Comparison of ENCODE assay signal across 8 mouse cellular contexts in the genomic region with DNA sequence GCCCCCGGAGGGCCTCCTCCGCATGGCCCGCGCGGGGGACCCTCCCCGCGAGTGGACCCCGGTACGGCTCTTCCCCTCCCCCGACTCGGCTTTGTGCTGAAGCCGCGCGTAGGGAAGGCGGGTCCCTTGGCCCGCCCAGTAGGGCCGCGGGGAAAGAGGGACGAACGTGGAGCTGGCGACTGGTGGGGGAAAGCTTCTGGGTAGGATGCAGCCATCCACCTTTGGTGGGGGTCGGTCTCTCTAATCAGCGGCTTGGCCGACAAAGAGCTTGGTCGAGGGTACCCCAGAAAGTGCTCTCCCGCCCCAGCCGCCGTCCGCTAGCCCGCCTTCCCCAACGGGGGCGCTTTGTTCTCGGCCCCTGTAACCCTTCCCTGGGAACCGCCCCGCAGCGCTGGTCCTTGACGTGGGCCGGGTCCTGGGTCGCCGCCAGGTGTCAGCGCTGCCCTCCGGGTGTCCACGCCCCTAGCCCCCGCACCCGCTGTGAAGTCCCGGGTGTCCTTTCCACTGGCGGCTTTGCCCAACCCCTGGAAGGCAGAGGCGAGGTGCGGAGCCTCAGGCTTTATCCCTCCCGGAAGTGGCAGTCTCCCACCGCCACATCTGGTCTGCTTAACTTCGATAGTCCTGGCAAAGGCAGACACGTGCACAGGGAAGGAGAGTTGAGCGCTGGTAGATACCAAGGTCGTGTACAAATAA. TPM values are rescaled to one million over a fixed set of nuclear protein-coding genes. Genes with fewer than 3 reads are reported as not detected.
DNase-seq lines count a peak whose midpoint lies in the region; ATAC-seq and TF ChIP-seq lines count a peak whose summit lies in the region.

No protein-coding gene starts in this region.

- peak overlapping the region; percentile 94 for H3K9ac ChIP-seq in limb, embryonic 14.5 days (ENCODE audit: low read depth, low read length, severe bottlenecking)
- H3K9ac ChIP-seq in midbrain, embryonic 13.5 days (replicated peaks) = peak overlapping the region; percentile 84

- H3K9me3 ChIP-seq in E14TG2a.4 (ENCODE audit: low read length) = peaks cover 3% of the 10 kb centered on the region
- no peaks in the 10 kb centered on the region for H3K9me3 ChIP-seq in limb, embryonic 14.5 days (ENCODE audit: control insufficient read depth, low read length)
- no peaks in the 10 kb centered on the region for H3K9me3 ChIP-seq in midbrain, embryonic 13.5 days

- H3K36me3 ChIP-seq in E14TG2a.4 (ENCODE audit: insufficient read depth, low read length) = no peaks in the 10 kb centered on the region
- no peaks in the 10 kb centered on the region for H3K36me3 ChIP-seq in limb, embryonic 14.5 days (ENCODE audit: control insufficient read depth, insufficient read depth, low read length)
- H3K36me3 ChIP-seq in midbrain, embryonic 13.5 days = no peaks in the 10 kb centered on the region
- no peaks in the 10 kb centered on the region for H3K36me3 ChIP-seq in testis, adult 2 months (ENCODE audit: control insufficient read depth, insufficient read depth, low read length)

- H3K4me1 ChIP-seq in E14TG2a.4 (replicated peaks; ENCODE audit: low read depth, low read length) = peaks cover 23% of the 10 kb centered on the region
- peaks cover 5% of the 10 kb centered on the region; the same call in 1 of the 2 replicates for H3K4me1 ChIP-seq in embryonic fibroblast, embryonic 13.5 days (ENCODE audit: control insufficient read depth, insufficient read depth, low read length)
- H3K4me1 ChIP-seq in limb, embryonic 14.5 days (ENCODE audit: control insufficient read depth, insufficient read depth, low read length) = peaks cover 43% of the 10 kb centered on the region
- H3K4me1 ChIP-seq in midbrain, embryonic 13.5 days (replicated peaks) = peaks cover 20% of the 10 kb centered on the region
- H3K4me1 ChIP-seq in testis, adult 2 months (ENCODE audit: control insufficient read depth, insufficient read depth, low read length) = peaks cover 6% of the 10 kb centered on the region

- peak overlapping the region; percentile 93 for H3K4me3 ChIP-seq in E14TG2a.4 (replicated peaks; ENCODE audit: low read length)
- peak overlapping the region; percentile 66 for H3K4me3 ChIP-seq in embryonic fibroblast, embryonic 13.5 days (ENCODE audit: insufficient read depth, low read length)
- peak overlapping the region; percentile 66 for H3K4me3 ChIP-seq in limb, embryonic 14.5 days (replicated peaks; ENCODE audit: low read length)
- peak overlapping the region; percentile 84 for H3K4me3 ChIP-seq in midbrain, embryonic 13.5 days (replicated peaks)
- H3K4me3 ChIP-seq in testis, adult 2 months (ENCODE audit: control insufficient read depth, low read depth, low read length) = peak overlapping the region; percentile 69

- no peak for TF ChIP-seq CTCF in E14TG2a.4 (conservative IDR thresholded peaks at IDR 0.05; ENCODE audit: low read length)
- TF ChIP-seq CTCF in embryonic fibroblast, embryonic 13.5 days (IDR thresholded peaks at IDR 0.05; ENCODE audit: borderline replicate concordance, insufficient read depth, low read length) = no peak
- TF ChIP-seq CTCF in testis, adult 2 months (IDR thresholded peaks at IDR 0.05; ENCODE audit: control insufficient read depth, insufficient read depth, insufficient replicate concordance, low read depth, low read length) = no peak

- TF ChIP-seq POLR2A in embryonic fibroblast, embryonic 13.5 days (IDR thresholded peaks at IDR 0.05; ENCODE audit: low read depth, low read length) = peak; percentile 58
- no peak for TF ChIP-seq POLR2A in limb, embryonic 14.5 days (IDR thresholded peaks at IDR 0.05; ENCODE audit: borderline replicate concordance, extremely low read depth, insufficient read depth, insufficient read length)
- no peak for TF ChIP-seq POLR2A in testis, adult 2 months (IDR thresholded peaks at IDR 0.05; ENCODE audit: control insufficient read depth, low read depth, low read length)

- ATAC-seq in hematopoietic stem cell, adult 5-6 weeks (replicated peaks in 1 of 2; ENCODE audit: insufficient read depth in 1 of 2, low FRiP score in 2 of 2, low TSS enrichment in 1 of 2, low read depth in 1 of 2, poor library complexity in 2 of 2, severe bottlenecking in 2 of 2) = peak; percentile 19 to 35; a peak in 3 of 4 replicates
- ATAC-seq in limb, embryonic 14.5 days (ENCODE audit: low FRiP score, low read depth) = peak; percentile 45
- ATAC-seq in midbrain, embryonic 13.5 days = peak; percentile 55

- H3K27ac ChIP-seq in embryonic fibroblast, embryonic 13.5 days (ENCODE audit: insufficient read depth, low read length) = peak overlapping the region; percentile 29
- peak overlapping the region; percentile 92 for H3K27ac ChIP-seq in limb, embryonic 14.5 days (replicated peaks; ENCODE audit: low read depth, low read length)
- peak overlapping the region; percentile 80 for H3K27ac ChIP-seq in midbrain, embryonic 13.5 days
- no peak overlapping the region for H3K27ac ChIP-seq in testis, adult 2 months (ENCODE audit: control insufficient read depth, insufficient read depth, low read depth, low read length)

- peaks cover 50% of the 10 kb centered on the region for H3K27me3 ChIP-seq in E14TG2a.4 (ENCODE audit: insufficient read depth, low read length)
- H3K27me3 ChIP-seq in limb, embryonic 14.5 days (ENCODE audit: control insufficient read depth, insufficient read depth, low read length) = no peaks in the 10 kb centered on the region
- no peaks in the 10 kb centered on the region for H3K27me3 ChIP-seq in midbrain, embryonic 13.5 days
- H3K27me3 ChIP-seq in testis, adult 2 months (ENCODE audit: control insufficient read depth, insufficient read depth, low read length) = no peaks in the 10 kb centered on the region

- peak overlapping the region; percentile 89 for H3K4me2 ChIP-seq in limb, embryonic 14.5 days (replicated peaks; ENCODE audit: low read depth, low read length, severe bottlenecking)
- peak overlapping the region; percentile 81 for H3K4me2 ChIP-seq in midbrain, embryonic 13.5 days (replicated peaks)

- 0% methylated on average over 42 of the region's 55 CpGs for WGBS in limb, embryonic 14.5 days
- WGBS in midbrain, embryonic 13.5 days = under 1% methylated on average over 37 of the region's 55 CpGs

- peak; percentile 29 to 47 for DNase-seq in adrenal gland, adult 18-20 months (ENCODE audit: low spot score in 2 of 2)
- DNase-seq in limb, embryonic 14.5 days (ENCODE audit: low spot score) = peak; percentile 49
- DNase-seq in urinary bladder, postnatal 10 days (ENCODE audit: low spot score) = no peak

RNA-seq across cellular contexts. Expression of gene Sdc1, which starts 1.5 kb away (rescaled TPM):
- 10 to 100 TPM in 1 of 2 experiments, 1 to 10 TPM in 1; 7.6 to 15.9 TPM for total RNA-seq in adrenal gland, adult 18-20 months (2021)
- 136 and 140 TPM in 2 replicates for polyA plus RNA-seq in embryonic fibroblast, embryonic 13.5 days (2011; ENCODE audit: insufficient read length, low read depth, missing spikeins)
- 13.6 and 23.5 TPM in 2 replicates for total RNA-seq in hematopoietic stem cell, adult 5-6 weeks (2017)
- polyA plus RNA-seq in limb, embryonic 14.5 days (2012; rRNA removed) = 268 and 329 TPM in 2 replicates
- polyA plus RNA-seq in limb, embryonic 14.5 days (2014; fragmentation: Nextera tagmentation; extraction: Ambion mirVana) = 238 and 240 TPM in 2 replicates
- 30.1 and 30.8 TPM in 2 replicates for polyA plus RNA-seq in midbrain, embryonic 13.5 days (2015; fragmentation: Nextera tagmentation; extraction: Ambion mirVana)
- polyA plus RNA-seq in testis, adult 2 months (2012; rRNA removed) = 3.6 and 4.7 TPM in 2 replicates
